Mouse (Mus musculus): ENCODE data around the gene Csrp2.

- peak; percentile 51 for TF ChIP-seq CTCF (IDR thresholded peaks at IDR 0.05; ENCODE audit: low read depth, low read length)
- TF ChIP-seq POLR2A (IDR thresholded peaks at IDR 0.05; ENCODE audit: borderline replicate concordance, low read depth, low read length), result no peak
These were observed 54.9 kb downstream of the Csrp2 start for GRCm38 (mm10) chr10:110974463-110974862.
